Mouse (Mus musculus) lung, adult 2 months (tissue): ENCODE results near the gene Krt84.

Source experiments
- CTCF ChIP-seq: fragments of 200-500 bp; IDR thresholded peaks from 2 replicates; pipeline ENCODE4 v1.5.1; 2011; ENCODE audit warnings: mild to moderate bottlenecking, low read length, control low read depth; ENCODE audit not compliant: insufficient read depth
- POLR2A ChIP-seq: fragments of 200-500 bp; IDR thresholded peaks from 2 replicates; pipeline ENCODE4 v1.6.1; 2011; ENCODE audit warnings: low read depth, mild to moderate bottlenecking, control low read depth, low read length, borderline replicate concordance; ENCODE audit errors: extremely low read depth

- no peak for TF ChIP-seq CTCF
- TF ChIP-seq POLR2A = no peak
Observed at GRCm38 (mm10) chr15:101485911-101486635, 46.5 kb downstream of the Krt84 start.
